Mouse (Mus musculus) bone marrow, adult 2 months (tissue): ENCODE data around the gene Umodl1. TPM values are rescaled to one million over a fixed set of nuclear protein-coding genes. Genes with fewer than 3 reads are reported as not detected.

Source experiments
- H3K27ac ChIP-seq: fragments of 200-500 bp; 2 replicates; pipeline ENCODE4 v1.5.1; 2012; ENCODE audit warnings: low read depth, mild to moderate bottlenecking, control low read depth, inconsistent platforms, low read length; ENCODE audit not compliant: control insufficient read depth, poor library complexity, insufficient read depth
- H3K4me1 ChIP-seq: fragments of 200-500 bp; 2 replicates; pipeline ENCODE4 v1.6.1; 2011; ENCODE audit warnings: low read length; ENCODE audit not compliant: control insufficient read depth, insufficient read depth
- H3K4me3 ChIP-seq: fragments of 200-500 bp; replicated peaks from 2 replicates; pipeline ENCODE3; 2011; ENCODE audit warnings: mild to moderate bottlenecking, low read depth, low read length, control low read depth; ENCODE audit not compliant: control insufficient read depth
- CTCF ChIP-seq: fragments of 200-500 bp; IDR thresholded peaks from 2 replicates; pipeline ENCODE4 v1.5.1; 2011; ENCODE audit warnings: low read length, control low read depth; ENCODE audit not compliant: control insufficient read depth, insufficient read depth
- POLR2A ChIP-seq: fragments of 200-500 bp; IDR thresholded peaks from 2 replicates; pipeline ENCODE4 v1.6.1; 2011; ENCODE audit warnings: low read depth, mild to moderate bottlenecking, control low read depth, low read length, borderline replicate concordance; ENCODE audit not compliant: control insufficient read depth
- WGBS: fragments of 180-500 bp; shearing (Covaris S2); methylation state at CpG from one replicate; pipeline ENCODE4 v1.1.7; 2018; 5-methylcytosine and 5-hydroxymethylcytosine counted together
- polyA plus RNA-seq: library from polyadenylated mRNA; stranded (reverse); fragments of >200 nt; gene quantifications from 2 replicates; pipeline ENCODE4 v1.2.4, GENCODE M21; 2011; ENCODE audit warnings: low replicate concordance; ENCODE audit not compliant: missing spikeins, insufficient read depth, insufficient read length

Gene Umodl1
- polyA plus RNA-seq, 1 experiment, result not detected

- TF ChIP-seq POLR2A (no peak), CTCF (no peak)
- 79% methylated on average over 3 of the region's 3 CpGs for WGBS
- Histone ChIP-seq H3K4me3 (no peak overlapping the region), H3K4me1 (peaks cover 2% of the 10 kb centered on the region; the same call in 1 of the 2 replicates), H3K27ac (no peak overlapping the region)
Measured at GRCm38 (mm10) chr17:31007357-31007756, 52.9 kb downstream of the Umodl1 start.

- H3K4me3 ChIP-seq, result no peak overlapping the region
- H3K4me1 ChIP-seq, result peaks cover 2% of the 10 kb centered on the region; the same call in 1 of the 2 replicates
- TF ChIP-seq POLR2A (no peak), CTCF (no peak)
- H3K27ac ChIP-seq, result no peak overlapping the region
- 79% methylated on average over 8 of the region's 8 CpGs for WGBS
Measured at GRCm38 (mm10) chr17:31008416-31008815, 54.0 kb downstream of the Umodl1 start.

GRCm38 (mm10) chr17:31011551-31012394 is 57.3 kb downstream of the Umodl1 start:
- no peak overlapping the region for H3K27ac ChIP-seq
- H3K4me3 ChIP-seq, result peak overlapping the region; percentile 14

GRCm38 (mm10) chr17:31018267-31018666 is 63.8 kb downstream of the Umodl1 start:
- Histone ChIP-seq H3K27ac (no peak overlapping the region), H3K4me3 (no peak overlapping the region), H3K4me1 (no peaks in the 10 kb centered on the region)
- 60% methylated on average over 4 of the region's 4 CpGs for WGBS
- TF ChIP-seq CTCF (peak; percentile 57), POLR2A (no peak)

More at GRCm38 (mm10) chr17:31011551-31012394, 57.3 kb downstream of the Umodl1 start:
- no peaks in the 10 kb centered on the region; the same call in 1 of the 2 replicates for H3K4me1 ChIP-seq
- TF ChIP-seq POLR2A, result no peak
- TF ChIP-seq CTCF, result peak; percentile 98
- WGBS, result 12% methylated on average over 9 of the region's 9 CpGs

GRCm38 (mm10) chr17:31019505-31019904 is 65.1 kb downstream of the Umodl1 start:
- Histone ChIP-seq H3K4me1 (peaks cover 4% of the 10 kb centered on the region; the same call in 1 of the 2 replicates), H3K4me3 (no peak overlapping the region), H3K27ac (no peak overlapping the region)
- TF ChIP-seq POLR2A, result no peak
- TF ChIP-seq CTCF, result peak; percentile 84
- WGBS, result 6% methylated on average over 2 of the region's 2 CpGs

- no peak for TF ChIP-seq CTCF
- TF ChIP-seq POLR2A, result no peak
- H3K27ac ChIP-seq, result no peak overlapping the region
- peaks cover 6% of the 10 kb centered on the region; the same call in 1 of the 2 replicates for H3K4me1 ChIP-seq
- 76% methylated on average over 2 of the region's 2 CpGs for WGBS
- H3K4me3 ChIP-seq, result no peak overlapping the region
Measured at GRCm38 (mm10) chr17:31020078-31020477, 65.6 kb downstream of the Umodl1 start.

GRCm38 (mm10) chr17:31021276-31021675 is 66.8 kb downstream of the Umodl1 start:
- H3K4me3 ChIP-seq, result no peak overlapping the region
- WGBS, result 85% methylated on average over 8 of the region's 8 CpGs
- H3K27ac ChIP-seq, result no peak overlapping the region
- H3K4me1 ChIP-seq, result peaks cover 6% of the 10 kb centered on the region; the same call in 1 of the 2 replicates
- no peak for TF ChIP-seq CTCF
- no peak for TF ChIP-seq POLR2A

GRCm38 (mm10) chr17:31024125-31024781 is 69.8 kb downstream of the Umodl1 start:
- H3K27ac ChIP-seq, result peak overlapping the region; percentile 15; the same call in 1 of the 2 replicates
- no peak overlapping the region for H3K4me3 ChIP-seq
- no peak for TF ChIP-seq CTCF
- no peak for TF ChIP-seq POLR2A
- peaks cover 6% of the 10 kb centered on the region; the same call in 1 of the 2 replicates for H3K4me1 ChIP-seq
- 33% methylated on average over 7 of the region's 7 CpGs for WGBS
